Mouse (Mus musculus): ENCODE measurements at regions not wholly inside any gene's neighbourhood (a gene's known extent, or its start where the extent isn't known, plus 50 kb on each side); places are given as distances from the start of the nearest gene placed in this dataset.

- DNase-seq (ENCODE audit: low read depth) = no peak
- TF ChIP-seq CTCF (IDR thresholded peaks at IDR 0.05; ENCODE audit: borderline replicate concordance, extremely low read depth, insufficient read depth, insufficient read length) (no peak), POLR2A (IDR thresholded peaks at IDR 0.05; ENCODE audit: borderline replicate concordance, extremely low read depth, insufficient read depth, insufficient read length, poor library complexity, severe bottlenecking) (no peak)
Observed at GRCm38 (mm10) chr16:87295727-87296126, 58.3 kb upstream of the N6amt1 start.

- DNase-seq (ENCODE audit: low read depth) = peak; percentile 52
- TF ChIP-seq POLR2A (IDR thresholded peaks at IDR 0.05; ENCODE audit: borderline replicate concordance, extremely low read depth, insufficient read depth, insufficient read length, poor library complexity, severe bottlenecking) (no peak), CTCF (IDR thresholded peaks at IDR 0.05; ENCODE audit: borderline replicate concordance, extremely low read depth, insufficient read depth, insufficient read length) (no peak)
Observed at GRCm38 (mm10) chr16:87292826-87293225, 61.2 kb upstream of the N6amt1 start.

GRCm38 (mm10) chr16:87291716-87292115, 62.3 kb upstream of the N6amt1 start:
- TF ChIP-seq CTCF (IDR thresholded peaks at IDR 0.05; ENCODE audit: borderline replicate concordance, extremely low read depth, insufficient read depth, insufficient read length) (no peak), POLR2A (IDR thresholded peaks at IDR 0.05; ENCODE audit: borderline replicate concordance, extremely low read depth, insufficient read depth, insufficient read length, poor library complexity, severe bottlenecking) (no peak)

GRCm38 (mm10) chr16:87285639-87286038, 68.3 kb upstream of the N6amt1 start:
- TF ChIP-seq POLR2A (IDR thresholded peaks at IDR 0.05; ENCODE audit: borderline replicate concordance, extremely low read depth, insufficient read depth, insufficient read length, poor library complexity, severe bottlenecking) (no peak), CTCF (IDR thresholded peaks at IDR 0.05; ENCODE audit: borderline replicate concordance, extremely low read depth, insufficient read depth, insufficient read length) (no peak)
- no peak for DNase-seq (ENCODE audit: low read depth)

More at GRCm38 (mm10) chr16:87291716-87292115, 62.3 kb upstream of the N6amt1 start:
- DNase-seq (ENCODE audit: low read depth) = no peak

GRCm38 (mm10) chr16:87284835-87285510, 69.0 kb upstream of the N6amt1 start:
- no peak for DNase-seq (ENCODE audit: low read depth)
- TF ChIP-seq POLR2A (IDR thresholded peaks at IDR 0.05; ENCODE audit: borderline replicate concordance, extremely low read depth, insufficient read depth, insufficient read length, poor library complexity, severe bottlenecking) = no peak
- TF ChIP-seq CTCF (IDR thresholded peaks at IDR 0.05; ENCODE audit: borderline replicate concordance, extremely low read depth, insufficient read depth, insufficient read length) = peak; percentile 17; the same call in 1 of the 2 replicates

GRCm38 (mm10) chr16:87278518-87278917, 75.5 kb upstream of the N6amt1 start:
- DNase-seq (ENCODE audit: low read depth) = no peak
- TF ChIP-seq CTCF (IDR thresholded peaks at IDR 0.05; ENCODE audit: borderline replicate concordance, extremely low read depth, insufficient read depth, insufficient read length) (no peak), POLR2A (IDR thresholded peaks at IDR 0.05; ENCODE audit: borderline replicate concordance, extremely low read depth, insufficient read depth, insufficient read length, poor library complexity, severe bottlenecking) (no peak)

GRCm38 (mm10) chr16:87272363-87272762, 81.6 kb upstream of the N6amt1 start:
- no peak for DNase-seq (ENCODE audit: low read depth)
- TF ChIP-seq POLR2A (IDR thresholded peaks at IDR 0.05; ENCODE audit: borderline replicate concordance, extremely low read depth, insufficient read depth, insufficient read length, poor library complexity, severe bottlenecking) = no peak
- TF ChIP-seq CTCF (IDR thresholded peaks at IDR 0.05; ENCODE audit: borderline replicate concordance, extremely low read depth, insufficient read depth, insufficient read length) = no peak

- DNase-seq (ENCODE audit: low read depth) = no peak
- TF ChIP-seq CTCF (IDR thresholded peaks at IDR 0.05; ENCODE audit: borderline replicate concordance, extremely low read depth, insufficient read depth, insufficient read length) = no peak
- TF ChIP-seq POLR2A (IDR thresholded peaks at IDR 0.05; ENCODE audit: borderline replicate concordance, extremely low read depth, insufficient read depth, insufficient read length, poor library complexity, severe bottlenecking) = no peak
Observed at GRCm38 (mm10) chr16:87267954-87268804, 85.8 kb upstream of the N6amt1 start.

- DNase-seq (ENCODE audit: low read depth) = no peak
- no peak for TF ChIP-seq CTCF (IDR thresholded peaks at IDR 0.05; ENCODE audit: borderline replicate concordance, extremely low read depth, insufficient read depth, insufficient read length)
- TF ChIP-seq POLR2A (IDR thresholded peaks at IDR 0.05; ENCODE audit: borderline replicate concordance, extremely low read depth, insufficient read depth, insufficient read length, poor library complexity, severe bottlenecking) = no peak
Observed at GRCm38 (mm10) chr16:87267517-87267916, 86.5 kb upstream of the N6amt1 start.

GRCm38 (mm10) chr16:87263571-87263970, 90.4 kb upstream of the N6amt1 start:
- TF ChIP-seq CTCF (IDR thresholded peaks at IDR 0.05; ENCODE audit: borderline replicate concordance, extremely low read depth, insufficient read depth, insufficient read length) (no peak), POLR2A (IDR thresholded peaks at IDR 0.05; ENCODE audit: borderline replicate concordance, extremely low read depth, insufficient read depth, insufficient read length, poor library complexity, severe bottlenecking) (no peak)
- DNase-seq (ENCODE audit: low read depth) = peak; percentile 64

- TF ChIP-seq CTCF (IDR thresholded peaks at IDR 0.05; ENCODE audit: borderline replicate concordance, extremely low read depth, insufficient read depth, insufficient read length) (no peak), POLR2A (IDR thresholded peaks at IDR 0.05; ENCODE audit: borderline replicate concordance, extremely low read depth, insufficient read depth, insufficient read length, poor library complexity, severe bottlenecking) (no peak)
- no peak for DNase-seq (ENCODE audit: low read depth)
Observed at GRCm38 (mm10) chr16:87263041-87263440, 90.9 kb upstream of the N6amt1 start.

Data from brain, embryonic 14.5 days (tissue).